Mouse (Mus musculus) spleen, adult 18-20 months (tissue): ENCODE data around the gene Gm42688.
A peak's percentile ranks its signal among the peaks of the same experiment; 100 is the strongest.

Experiments
- DNase-seq, 2 experiments: peaks; one replicate each; pipeline ENCODE4 v3.0.0; 2022; ENCODE audit warnings: mixed read lengths in 2 of 2

Gene Gm42688

DNA sequence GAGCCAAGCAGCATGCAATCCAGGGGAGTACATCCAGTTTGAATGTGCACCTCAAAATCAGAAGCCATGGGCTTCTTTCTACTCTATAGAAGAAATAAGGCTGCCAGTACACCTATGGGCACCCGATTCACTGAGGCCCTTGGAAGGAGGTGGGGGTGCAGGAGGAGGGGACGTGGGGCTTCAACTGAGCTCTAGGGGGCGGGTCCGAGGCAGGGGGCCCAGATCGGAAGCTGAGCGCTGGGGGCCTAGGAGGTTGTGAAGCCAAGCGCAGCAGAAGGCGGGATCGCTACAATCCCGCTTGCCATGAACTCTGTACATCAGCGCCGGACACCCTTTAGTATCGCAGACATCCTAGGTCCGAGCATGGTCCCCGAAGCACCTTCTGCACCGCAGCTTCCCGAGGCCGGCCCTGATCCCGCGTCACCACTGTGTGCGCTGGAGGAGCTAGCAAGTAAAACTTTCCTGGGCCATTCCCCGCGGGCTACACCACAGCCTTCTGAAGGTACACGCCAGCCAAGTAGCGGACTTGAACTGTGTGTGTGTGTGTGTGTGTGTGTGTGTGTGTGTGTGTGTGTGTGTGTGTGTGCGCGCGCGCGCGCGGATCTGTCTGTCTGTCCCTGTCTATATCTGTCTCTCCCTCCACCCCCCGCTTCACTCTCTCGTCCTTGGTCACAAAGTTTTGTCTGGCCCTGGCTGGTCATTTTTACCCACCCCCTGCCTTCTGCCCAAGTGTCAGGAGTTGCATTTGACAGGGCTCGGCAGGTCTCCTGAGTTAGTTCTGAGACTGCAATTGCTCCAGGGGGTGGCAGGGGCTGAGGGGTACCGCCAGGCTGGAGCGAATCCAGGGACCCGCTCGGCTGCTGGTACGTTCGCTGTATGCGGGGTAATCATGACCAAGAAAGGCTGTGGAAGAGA lies 15.0 kb upstream of the Gm42688 start, which contains the start of gene Lbx2:
Gene Lbx2, plus strand, starts transcription at position 247 of the 915 bp plus-strand sequence.
- DNase-seq: no peak

- DNase-seq: no peak
Measured at GRCm38 (mm10) chr6:83087205-83087925, 14.1 kb upstream of the Gm42688 start.

DNA sequence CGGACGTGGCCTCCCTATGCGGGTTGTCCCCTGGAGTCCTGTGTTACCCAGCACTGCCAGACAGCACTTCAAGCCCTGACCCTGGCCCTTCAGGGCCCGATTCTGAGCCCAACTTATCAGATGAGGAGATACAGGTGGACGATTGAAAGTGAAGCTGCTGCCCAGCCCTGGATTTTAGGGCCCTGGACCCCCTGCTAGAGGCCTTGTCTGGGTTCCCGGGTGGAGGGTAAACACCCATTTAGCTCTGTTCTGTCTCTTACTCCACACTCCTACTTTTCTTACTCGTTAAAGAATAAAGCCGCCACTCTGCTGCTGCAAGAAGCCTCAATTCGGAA lies 13.5 kb upstream of the Gm42688 start:
- DNase-seq: no peak

DNA sequence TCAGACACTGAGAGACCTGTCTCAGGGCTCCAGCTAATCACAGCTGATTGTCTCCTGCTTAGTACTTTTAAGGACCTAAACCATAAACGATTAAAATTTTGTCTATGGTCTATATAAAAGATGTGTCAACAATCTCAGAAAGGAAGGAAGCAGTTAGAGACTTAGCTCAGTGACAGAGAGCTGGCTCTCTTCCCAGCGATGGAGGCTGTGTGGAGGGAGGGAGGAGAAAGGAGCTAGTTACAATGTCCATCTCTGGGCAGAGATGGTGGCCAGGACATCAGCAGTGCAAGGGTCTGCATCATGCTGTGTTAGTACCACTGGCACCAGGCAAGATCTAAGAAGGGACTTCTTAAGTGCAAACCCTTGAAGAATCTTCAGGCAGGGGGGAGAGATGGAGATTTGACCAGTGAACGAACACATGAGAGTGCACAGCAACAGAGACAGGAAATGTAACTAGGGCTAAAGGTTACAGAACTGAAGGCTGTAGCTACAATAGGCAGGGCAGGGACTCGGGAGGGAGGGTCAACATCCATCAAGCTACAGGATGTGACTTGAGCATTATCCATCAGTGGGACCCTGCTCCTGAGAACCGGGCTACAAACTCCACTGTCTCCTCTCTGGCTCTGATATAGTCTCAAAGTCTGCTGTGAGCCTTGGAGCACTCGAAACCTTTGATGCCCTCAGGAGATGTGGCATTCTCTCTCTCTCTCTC lies 8.8 kb upstream of the Gm42688 start:
- no peak for DNase-seq

GRCm38 (mm10) chr6:83095968-83096367 lies 5.4 kb upstream of the Gm42688 start:
- DNase-seq: no peak

GRCm38 (mm10) chr6:83098411-83098810 lies 3.0 kb upstream of the Gm42688 start:
- DNase-seq: no peak

- peak; percentile 61 to 74 for DNase-seq
Measured at GRCm38 (mm10) chr6:83101688-83102556, 505 bp downstream of the Gm42688 start.

DNA sequence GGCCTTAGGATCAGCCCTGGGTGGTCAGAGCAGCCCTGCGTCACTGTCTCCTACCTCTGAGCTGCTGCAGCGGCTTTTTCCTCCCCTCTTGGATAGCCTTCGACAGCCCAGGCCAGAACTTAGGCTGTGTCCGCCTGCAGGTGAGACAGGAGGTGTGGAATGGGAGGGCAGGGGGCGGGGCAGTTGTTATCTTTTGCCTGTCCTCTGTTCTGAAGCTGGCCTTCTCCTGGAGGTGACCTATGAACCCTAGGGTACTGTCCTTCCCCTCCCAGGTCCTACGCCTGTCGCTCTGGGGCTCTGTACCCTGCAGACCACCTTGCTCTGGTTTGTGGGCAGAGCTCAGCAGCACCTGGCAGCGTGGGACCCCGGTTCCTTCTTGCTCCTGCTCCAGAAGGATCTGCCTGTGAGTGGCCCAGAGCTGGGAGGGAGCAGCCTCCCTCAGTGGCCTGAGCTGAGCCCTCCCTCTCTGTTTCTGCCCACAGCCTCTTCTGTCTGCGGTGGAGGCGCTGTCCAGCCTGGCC lies 1.8 kb downstream of the Gm42688 start:
- DNase-seq: no peak

- no peak for DNase-seq
Measured at GRCm38 (mm10) chr6:83104158-83104557, 2.7 kb downstream of the Gm42688 start.

DNA sequence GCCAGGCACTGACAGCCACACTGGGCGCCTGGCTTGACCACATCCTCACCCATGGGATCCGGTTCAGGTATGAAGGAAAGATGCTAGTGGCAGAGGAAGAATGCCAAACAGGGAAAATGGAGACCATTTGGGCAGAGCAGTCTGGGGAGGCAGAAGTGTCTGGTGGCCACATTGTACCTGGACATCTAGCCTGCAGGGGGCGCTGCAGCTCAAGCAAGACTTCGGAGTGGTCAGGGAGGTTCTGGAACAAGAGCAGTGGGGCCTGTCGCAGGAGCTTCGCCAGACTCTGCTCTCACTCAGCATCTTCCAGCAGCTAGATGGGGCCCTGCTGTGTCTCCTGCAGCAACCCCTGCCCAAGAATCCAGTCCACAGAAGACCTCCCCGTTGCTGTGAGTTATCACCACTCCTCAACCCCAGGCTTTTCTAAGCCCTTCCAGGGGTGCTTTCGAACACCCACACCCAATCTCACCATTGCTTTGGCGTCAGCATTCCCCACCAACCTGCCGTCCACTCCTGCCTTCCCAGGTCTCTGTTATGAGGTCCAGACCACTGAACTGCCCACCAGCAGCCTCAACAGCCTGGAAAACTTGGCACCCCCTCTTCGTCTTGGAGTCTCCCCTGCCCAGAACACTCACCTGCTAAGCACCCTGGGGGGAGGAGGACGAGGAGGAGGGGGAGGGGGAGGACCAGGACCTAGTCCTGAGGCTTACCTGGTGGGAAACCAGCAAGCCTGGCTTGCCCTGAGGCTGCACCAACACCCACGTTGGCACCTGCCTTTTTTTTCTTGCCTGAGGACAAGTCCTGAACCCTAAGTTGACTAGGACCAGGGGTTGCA lies 6.4 kb downstream of the Gm42688 start:
- peak; percentile 62 to 79 for DNase-seq

- DNase-seq: peak; percentile 65 to 80
Measured at GRCm38 (mm10) chr6:83108762-83109668, 7.6 kb downstream of the Gm42688 start, which contains the start of gene Mrpl53. TSS of gene Mrpl53 (plus strand) at chr6:83109040.

- no peak for DNase-seq
Measured at GRCm38 (mm10) chr6:83111510-83112136, 10.2 kb downstream of the Gm42688 start.

DNA sequence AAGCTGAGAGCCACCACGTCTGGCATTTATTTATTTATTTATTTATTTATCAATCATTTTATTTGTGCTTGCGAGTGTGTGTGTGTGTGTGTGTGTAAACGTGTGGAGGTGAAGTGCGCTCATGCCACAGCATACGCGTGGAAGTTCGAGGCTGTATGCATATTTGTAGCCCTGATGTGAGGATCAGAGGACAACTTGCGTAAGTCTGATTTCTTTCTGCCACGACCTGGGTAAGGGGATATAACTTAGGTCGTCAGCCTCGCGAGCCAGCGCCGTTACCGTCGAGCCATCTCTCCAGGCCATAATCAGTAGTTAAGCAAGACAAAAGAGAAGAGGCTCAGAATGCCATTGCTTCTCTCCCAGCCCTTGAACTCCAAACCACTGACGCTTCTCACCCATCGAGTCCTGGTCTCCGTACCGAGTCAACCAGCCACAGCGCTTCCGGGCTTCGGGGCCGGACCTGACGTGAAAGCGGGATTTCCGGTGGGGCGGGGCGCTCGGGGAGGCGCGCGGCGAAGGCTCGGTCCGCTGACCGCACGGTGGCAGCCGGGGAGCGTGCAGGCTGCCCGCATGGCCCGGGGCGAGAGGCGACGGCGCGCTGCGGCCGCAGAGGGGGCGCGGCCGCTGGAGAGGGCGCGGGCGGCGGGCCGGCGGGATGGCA lies 13.7 kb downstream of the Gm42688 start, which contains the start of gene Mogs:
Gene Mogs, plus strand, starts transcription at position 486 of the 661 bp plus-strand sequence.
- DNase-seq: peak; percentile 90 to 95

- DNase-seq: no peak
Measured at GRCm38 (mm10) chr6:83115682-83116372, 14.4 kb downstream of the Gm42688 start.

DNA sequence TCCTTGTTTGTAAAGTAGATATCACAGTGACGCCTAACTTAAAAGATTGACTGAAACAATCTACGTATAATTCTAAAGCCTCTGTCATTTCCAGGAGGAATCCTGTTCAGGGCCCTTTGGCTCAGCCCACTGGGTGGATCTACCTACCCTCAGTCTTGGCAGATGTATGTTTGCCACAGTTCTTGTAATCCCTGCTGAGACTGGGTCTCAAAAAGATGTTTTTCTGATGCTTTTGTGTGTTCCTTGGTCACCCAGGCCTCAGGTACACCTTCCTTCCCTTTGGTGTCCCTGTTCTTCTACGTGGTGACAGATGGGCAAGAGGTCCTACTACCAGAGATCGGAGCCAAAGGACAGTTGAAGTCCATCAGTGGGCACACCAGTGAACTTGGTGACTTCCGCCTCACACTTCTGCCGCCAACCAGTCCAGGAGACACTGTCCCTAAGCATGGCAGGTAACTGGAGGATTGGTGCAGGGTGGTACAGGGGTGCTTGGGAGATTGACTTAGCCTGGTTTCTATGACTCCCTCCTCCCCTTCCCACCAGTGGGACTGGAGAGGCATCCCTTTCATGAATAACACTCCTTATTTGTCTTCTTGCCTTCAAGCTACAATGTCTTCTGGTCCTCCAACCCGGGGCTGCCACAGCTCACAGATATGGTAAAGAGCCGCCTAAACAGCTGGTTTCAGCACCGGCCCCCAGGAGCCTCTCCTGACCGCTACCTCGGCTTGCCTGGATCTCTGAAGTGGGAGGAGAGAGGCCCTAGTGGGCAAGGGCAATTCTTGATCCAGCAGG lies 15.2 kb downstream of the Gm42688 start:
- no peak for DNase-seq

- DNase-seq: no peak
Measured at GRCm38 (mm10) chr6:83117165-83117438, 15.7 kb downstream of the Gm42688 start.

DNA sequence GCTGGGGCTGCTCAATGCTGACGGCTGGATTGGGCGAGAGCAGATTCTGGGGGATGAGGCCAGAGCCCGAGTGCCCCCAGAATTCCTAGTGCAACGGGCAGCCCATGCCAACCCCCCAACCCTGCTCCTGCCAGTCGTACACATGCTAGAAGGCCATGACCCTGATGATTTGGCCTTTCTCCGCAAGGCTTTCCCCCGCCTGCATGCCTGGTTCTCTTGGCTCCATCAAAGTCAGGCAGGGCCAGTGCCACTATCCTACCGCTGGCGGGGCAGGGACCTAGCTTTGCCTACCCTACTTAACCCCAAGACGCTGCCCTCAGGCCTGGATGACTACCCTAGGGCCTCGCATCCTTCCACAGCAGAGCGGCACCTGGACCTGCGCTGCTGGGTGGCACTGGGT lies 16.2 kb downstream of the Gm42688 start:
- no peak for DNase-seq
